Mouse (Mus musculus): ENCODE measurements around the gene Dcaf17. TPM values are rescaled to one million over a fixed set of nuclear protein-coding genes. Genes with fewer than 3 reads are reported as not detected.

The Dcaf17 gene
- polyA plus RNA-seq, 1 experiment from 2014 or later, result 34.0 TPM

- H3K36me3 ChIP-seq, result no peaks in the 10 kb centered on the region
- ATAC-seq (ENCODE audit: low FRiP score), result no peak
- 92% methylated on average over 9 of the region's 9 CpGs for WGBS
- H3K4me3 ChIP-seq, result no peak overlapping the region
- no peaks in the 10 kb centered on the region for H3K4me1 ChIP-seq (replicated peaks)
- H3K27me3 ChIP-seq, result no peaks in the 10 kb centered on the region
- H3K4me2 ChIP-seq, result no peak overlapping the region
- H3K27ac ChIP-seq, result no peak overlapping the region
- H3K9me3 ChIP-seq, result no peaks in the 10 kb centered on the region
- no peak overlapping the region for H3K9ac ChIP-seq
Observed at GRCm38 (mm10) chr2:71134041-71134505, 78.9 kb downstream of the Dcaf17 start.

GRCm38 (mm10) chr2:71134836-71135235 lies 79.7 kb downstream of the Dcaf17 start:
- Histone ChIP-seq H3K27ac (no peak overlapping the region), H3K27me3 (no peaks in the 10 kb centered on the region), H3K36me3 (no peaks in the 10 kb centered on the region), H3K9ac (no peak overlapping the region), H3K4me2 (no peak overlapping the region), H3K4me1 (replicated peaks) (no peaks in the 10 kb centered on the region), H3K4me3 (no peak overlapping the region), H3K9me3 (no peaks in the 10 kb centered on the region)
- no peak for ATAC-seq (ENCODE audit: low FRiP score)
- 82% methylated on average over 5 of the region's 5 CpGs for WGBS

GRCm38 (mm10) chr2:71140622-71141021 lies 85.5 kb downstream of the Dcaf17 start:
- no peak overlapping the region for H3K4me2 ChIP-seq
- H3K4me1 ChIP-seq (replicated peaks), result no peaks in the 10 kb centered on the region
- no peaks in the 10 kb centered on the region for H3K36me3 ChIP-seq
- no peak overlapping the region for H3K9ac ChIP-seq
- H3K27ac ChIP-seq, result no peak overlapping the region
- no peak for ATAC-seq (ENCODE audit: low FRiP score)
- 71% methylated on average over 4 of the region's 4 CpGs for WGBS
- no peaks in the 10 kb centered on the region for H3K27me3 ChIP-seq
- no peaks in the 10 kb centered on the region for H3K9me3 ChIP-seq
- no peak overlapping the region for H3K4me3 ChIP-seq

GRCm38 (mm10) chr2:71142410-71142809 lies 87.3 kb downstream of the Dcaf17 start:
- Histone ChIP-seq H3K9me3 (no peaks in the 10 kb centered on the region), H3K27me3 (no peaks in the 10 kb centered on the region), H3K9ac (no peak overlapping the region), H3K4me3 (no peak overlapping the region), H3K4me2 (no peak overlapping the region), H3K27ac (no peak overlapping the region), H3K36me3 (no peaks in the 10 kb centered on the region), H3K4me1 (replicated peaks) (no peaks in the 10 kb centered on the region)
- no peak for ATAC-seq (ENCODE audit: low FRiP score)
- WGBS, result 71% methylated on average over 7 of the region's 7 CpGs

- Histone ChIP-seq H3K4me3 (no peak overlapping the region), H3K9ac (no peak overlapping the region), H3K27me3 (no peaks in the 10 kb centered on the region), H3K4me2 (no peak overlapping the region), H3K27ac (no peak overlapping the region), H3K36me3 (no peaks in the 10 kb centered on the region), H3K4me1 (replicated peaks) (peaks cover 10% of the 10 kb centered on the region; the same call in 1 of the 2 replicates), H3K9me3 (no peaks in the 10 kb centered on the region)
- WGBS, result 85% methylated on average over 4 of the region's 4 CpGs
- no peak for ATAC-seq (ENCODE audit: low FRiP score)
Observed at GRCm38 (mm10) chr2:71145853-71146252, 90.7 kb downstream of the Dcaf17 start.

- no peak for ATAC-seq (ENCODE audit: low FRiP score)
- peaks cover 10% of the 10 kb centered on the region; the same call in 1 of the 2 replicates for H3K4me1 ChIP-seq (replicated peaks)
- H3K9me3 ChIP-seq, result no peaks in the 10 kb centered on the region
- WGBS, result 63% methylated on average over 3 of the region's 3 CpGs
- H3K9ac ChIP-seq, result no peak overlapping the region
- H3K36me3 ChIP-seq, result no peaks in the 10 kb centered on the region
- no peak overlapping the region for H3K4me3 ChIP-seq
- no peaks in the 10 kb centered on the region for H3K27me3 ChIP-seq
- H3K27ac ChIP-seq, result no peak overlapping the region
- H3K4me2 ChIP-seq, result no peak overlapping the region
Observed at GRCm38 (mm10) chr2:71146266-71146665, 91.1 kb downstream of the Dcaf17 start.

- H3K4me2 ChIP-seq, result no peak overlapping the region
- 51% methylated on average over 6 of the region's 6 CpGs for WGBS
- H3K27ac ChIP-seq, result no peak overlapping the region
- peaks cover 10% of the 10 kb centered on the region; the same call in 1 of the 2 replicates for H3K4me1 ChIP-seq (replicated peaks)
- 0 out of 2 replicates have a peak overlapping the region, but pooled peaks have one; percentile 35 for H3K9ac ChIP-seq
- H3K36me3 ChIP-seq, result no peaks in the 10 kb centered on the region
- no peak overlapping the region for H3K4me3 ChIP-seq
- no peaks in the 10 kb centered on the region for H3K27me3 ChIP-seq
- 0 out of 2 replicates have a peak, but pooled peaks cover 4% of the 10 kb centered on the region for H3K9me3 ChIP-seq
- ATAC-seq (ENCODE audit: low FRiP score), result no peak
Observed at GRCm38 (mm10) chr2:71147816-71148215, 92.7 kb downstream of the Dcaf17 start.

Other genes with a start within 250 kb of the Dcaf17 start
- gene Tlk1, start 229.6 kb upstream of the Dcaf17 start, polyA plus RNA-seq (2015; fragmentation: Nextera tagmentation; extraction: Ambion mirVana), result 22.2 and 23.8 TPM in 2 replicates
- gene Mettl8, start 255 bp downstream of the Dcaf17 start, polyA plus RNA-seq (2015; fragmentation: Nextera tagmentation; extraction: Ambion mirVana), result 15.7 and 16.4 TPM in 2 replicates
- 3.5 and 3.6 TPM in 2 replicates for gene Cybrd1, start 62.6 kb downstream of the Dcaf17 start, polyA plus RNA-seq (2015; fragmentation: Nextera tagmentation; extraction: Ambion mirVana)
- gene Dync1i2, start 156.4 kb downstream of the Dcaf17 start, polyA plus RNA-seq (2015; fragmentation: Nextera tagmentation; extraction: Ambion mirVana), result 209 and 211 TPM in 2 replicates

All from hindbrain, embryonic 13.5 days (tissue).